Mouse (Mus musculus): Measurements from ENCODE around the gene Abhd12. TPM values are rescaled to one million over a fixed set of nuclear protein-coding genes. Genes with fewer than 3 reads are reported as not detected.

The Abhd12 gene
- polyA plus RNA-seq (2012; ENCODE audit: low replicate concordance) = 72.4 and 129 TPM in 2 replicates

DNA sequence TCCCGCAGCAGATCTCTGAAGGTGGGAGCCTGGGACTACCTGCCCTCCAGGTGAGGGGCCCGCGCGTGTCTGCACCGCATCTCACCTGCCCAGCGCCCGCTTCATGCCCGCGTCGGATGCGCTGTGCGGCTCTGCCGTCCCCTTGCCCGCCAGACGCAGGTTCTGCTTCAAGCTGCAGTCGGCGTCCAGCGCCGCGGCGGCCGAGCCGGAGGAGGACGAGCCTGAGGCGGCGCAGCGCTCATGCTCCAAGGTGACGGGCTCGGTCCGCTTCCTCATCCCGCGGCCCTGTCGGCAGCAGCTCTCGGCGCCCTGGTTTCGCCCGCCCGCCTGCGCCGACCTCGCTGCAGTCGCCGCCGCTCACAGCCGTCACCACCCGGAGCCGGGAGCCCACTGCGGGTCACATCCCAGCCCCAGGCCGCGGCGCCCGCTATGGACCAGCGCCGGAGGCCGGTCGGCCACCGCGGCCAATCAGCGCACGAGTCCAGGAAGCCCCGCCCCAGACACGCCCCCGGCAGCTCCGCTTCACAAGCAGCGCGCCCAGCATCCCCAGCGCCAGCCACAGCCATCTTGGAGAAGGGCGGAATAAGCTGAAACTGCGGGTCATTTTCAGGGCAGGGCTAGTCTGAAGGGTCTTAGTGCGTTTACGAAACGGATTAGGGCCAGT lies at the start of gene Abhd12:
Abhd12 (minus strand) TSS at position 470 of the 664 bp plus-strand sequence.

GRCm38 (mm10) chr2:150904936-150905450 lies 452 bp upstream of the Abhd12 start, which contains the start of gene Gins1:
TSS of gene Gins1 (plus strand) at chr2:150905400.

GRCm38 (mm10) chr2:150786251-150787180 lies 118.0 kb downstream of the Abhd12 start, which contains the start of gene Pygb:
TSS of gene Pygb (plus strand) at chr2:150786735.

Other genes with a start within 250 kb of the Abhd12 start
- 19.7 and 56.1 TPM in 2 replicates for gene Acss1, start 236.2 kb downstream of the Abhd12 start, polyA plus RNA-seq (2012; ENCODE audit: low replicate concordance)
- 0.09 TPM in 1 of 2 replicates, not detected in the other for gene Vsx1, start 215.4 kb downstream of the Abhd12 start, polyA plus RNA-seq (2012; ENCODE audit: low replicate concordance)
- 41.2 and 59.2 TPM in 2 replicates for gene Entpd6, start 155.7 kb downstream of the Abhd12 start, polyA plus RNA-seq (2012; ENCODE audit: low replicate concordance)
- 27.6 and 69.9 TPM in 2 replicates for gene Pygb, start 118.0 kb downstream of the Abhd12 start, polyA plus RNA-seq (2012; ENCODE audit: low replicate concordance)
- 1.5 and 5.5 TPM in 2 replicates for gene Gins1, start 659 bp upstream of the Abhd12 start, polyA plus RNA-seq (2012; ENCODE audit: low replicate concordance)
- 0.50 and 1.5 TPM in 2 replicates for gene Ninl, start 134.6 kb upstream of the Abhd12 start, polyA plus RNA-seq (2012; ENCODE audit: low replicate concordance)
- gene Nanp, start 134.7 kb upstream of the Abhd12 start, polyA plus RNA-seq (2012; ENCODE audit: low replicate concordance) = 1.9 and 8.8 TPM in 2 replicates
- not detected in 2 replicates for gene Gm14151, start 187.6 kb upstream of the Abhd12 start, polyA plus RNA-seq (2012; ENCODE audit: low replicate concordance)
- not detected in 2 replicates for gene Gm14147, start 193.5 kb upstream of the Abhd12 start, polyA plus RNA-seq (2012; ENCODE audit: low replicate concordance)